Mouse (Mus musculus) thymus, adult 18-20 months (tissue): ENCODE results near the gene Ptprn2.

Experiments
- DNase-seq, 2 experiments: peaks; one replicate each; pipeline ENCODE4 v3.0.0; 2022; ENCODE audit warnings: mixed read lengths in 2 of 2

Ptprn2 gene

GRCm38 (mm10) chr12:117236981-117237380 is 751.5 kb downstream of the Ptprn2 start:
- no peak for DNase-seq

GRCm38 (mm10) chr12:117239927-117240715 is 754.6 kb downstream of the Ptprn2 start:
- DNase-seq, result no peak

- no peak for DNase-seq
Measured at GRCm38 (mm10) chr12:117242181-117242580, 756.7 kb downstream of the Ptprn2 start.

GRCm38 (mm10) chr12:117245885-117246478 is 760.5 kb downstream of the Ptprn2 start:
- no peak for DNase-seq

- no peak for DNase-seq
Measured at GRCm38 (mm10) chr12:117250465-117250864, 764.9 kb downstream of the Ptprn2 start.

GRCm38 (mm10) chr12:117251663-117252425 is 766.3 kb downstream of the Ptprn2 start:
- no peak for DNase-seq

GRCm38 (mm10) chr12:117252426-117252779 is 766.9 kb downstream of the Ptprn2 start:
- no peak for DNase-seq

- DNase-seq, result no peak
Measured at GRCm38 (mm10) chr12:117254356-117254755, 768.8 kb downstream of the Ptprn2 start.

GRCm38 (mm10) chr12:117255325-117255724 is 769.8 kb downstream of the Ptprn2 start:
- no peak for DNase-seq

GRCm38 (mm10) chr12:117255776-117256342 is 770.3 kb downstream of the Ptprn2 start:
- no peak for DNase-seq

GRCm38 (mm10) chr12:117256849-117257204 is 771.3 kb downstream of the Ptprn2 start:
- no peak for DNase-seq

GRCm38 (mm10) chr12:117257205-117257920 is 771.8 kb downstream of the Ptprn2 start:
- DNase-seq, result no peak

- no peak for DNase-seq
Measured at GRCm38 (mm10) chr12:117257921-117258497, 772.5 kb downstream of the Ptprn2 start.

GRCm38 (mm10) chr12:117260391-117261164 is 775.1 kb downstream of the Ptprn2 start:
- no peak for DNase-seq

GRCm38 (mm10) chr12:117261165-117261440 is 775.6 kb downstream of the Ptprn2 start:
- no peak for DNase-seq

GRCm38 (mm10) chr12:117262003-117262402 is 776.5 kb downstream of the Ptprn2 start:
- no peak for DNase-seq

GRCm38 (mm10) chr12:117263081-117263480 is 777.6 kb downstream of the Ptprn2 start:
- DNase-seq, result no peak

GRCm38 (mm10) chr12:117265211-117265610 is 779.7 kb downstream of the Ptprn2 start:
- no peak for DNase-seq

- no peak for DNase-seq
Measured at GRCm38 (mm10) chr12:117268543-117269172, 783.1 kb downstream of the Ptprn2 start.

- no peak for DNase-seq
Measured at GRCm38 (mm10) chr12:117269310-117269709, 783.8 kb downstream of the Ptprn2 start.

GRCm38 (mm10) chr12:117270199-117270598 is 784.7 kb downstream of the Ptprn2 start:
- no peak for DNase-seq
